Mouse (Mus musculus) B cell, adult (primary cell): ENCODE results near the gene Pon1. TPM values are rescaled to one million over a fixed set of nuclear protein-coding genes. Genes with fewer than 3 reads are reported as not detected.

ENCODE experiments used
- total RNA-seq: library from RNA; stranded (reverse); gene quantifications from 4 replicates; pipeline ENCODE4 v1.2.4, GENCODE M21; 2023; ENCODE audit not compliant: inconsistent age

Gene Pon1
- total RNA-seq, result not detected in 4 replicates

DNA sequence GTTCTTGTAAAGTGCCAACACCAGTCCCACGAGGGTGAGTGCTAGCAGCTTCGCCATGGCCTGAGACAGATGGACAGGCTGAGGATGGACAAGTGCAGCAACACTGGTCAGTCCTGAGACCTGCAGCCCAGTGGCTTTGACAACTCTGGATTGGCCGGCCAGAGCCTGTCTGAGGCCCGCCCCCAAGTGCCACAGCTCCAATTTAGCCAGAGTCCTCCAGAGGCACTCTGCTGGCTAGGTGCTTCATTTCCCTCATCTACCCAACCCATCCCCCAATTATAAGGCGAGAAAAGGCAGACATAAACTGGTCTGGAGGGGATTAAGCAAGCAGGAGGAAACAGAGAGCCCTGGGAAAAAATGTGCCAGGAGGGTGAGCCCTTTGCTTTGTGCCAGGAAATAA lies at the start of gene Pon1:
Gene Pon1 (minus strand): TSS at position 254 of the 400 bp plus-strand sequence.

Other genes with a start within 250 kb of the Pon1 start
- gene Pon3, start 62.3 kb upstream of the Pon1 start, total RNA-seq, result 2.5 to 4.3 TPM (median 3.4 TPM) in 4 replicates
- 20.9 to 27.2 TPM (median 23.8 TPM) in 4 replicates for gene Pon2, start 104.5 kb upstream of the Pon1 start, total RNA-seq
- not detected in 4 replicates for gene Asb4, start 189.4 kb upstream of the Pon1 start, total RNA-seq